Mouse (Mus musculus) forelimb bud, embryonic 11.5 days (tissue): ENCODE measurements around the gene Trim14.

Experiments
- DNase-seq: peaks from one replicate; pipeline ENCODE4 v3.0.0-alpha.2; 2012; ENCODE audit warnings: low read depth, low spot score

Gene Trim14

GRCm38 (mm10) chr4:46485696-46486417 lies 50.1 kb downstream of the Trim14 start:
- DNase-seq, result no peak

GRCm38 (mm10) chr4:46479081-46479480 lies 56.9 kb downstream of the Trim14 start:
- DNase-seq, result no peak

- no peak for DNase-seq
Measured at GRCm38 (mm10) chr4:46475101-46475500, 60.8 kb downstream of the Trim14 start.

GRCm38 (mm10) chr4:46465740-46466139 lies 70.2 kb downstream of the Trim14 start:
- DNase-seq, result no peak

- peak; percentile 41 for DNase-seq
Measured at GRCm38 (mm10) chr4:46463130-46463830, 72.7 kb downstream of the Trim14 start.

GRCm38 (mm10) chr4:46458411-46458810 lies 77.5 kb downstream of the Trim14 start:
- DNase-seq, result no peak

GRCm38 (mm10) chr4:46457186-46457585 lies 78.8 kb downstream of the Trim14 start:
- DNase-seq, result no peak

- no peak for DNase-seq
Measured at GRCm38 (mm10) chr4:46456762-46457161, 79.2 kb downstream of the Trim14 start.

GRCm38 (mm10) chr4:46454097-46454864 lies 81.7 kb downstream of the Trim14 start:
- no peak for DNase-seq

GRCm38 (mm10) chr4:46452855-46453719 lies 82.9 kb downstream of the Trim14 start:
- peak; percentile 17 for DNase-seq

- DNase-seq, result peak; percentile 76
Measured at GRCm38 (mm10) chr4:46452481-46452850, 83.5 kb downstream of the Trim14 start.

GRCm38 (mm10) chr4:46451758-46452480 lies 84.0 kb downstream of the Trim14 start:
- DNase-seq, result peak; percentile 64

- DNase-seq, result peak; percentile 35
Measured at GRCm38 (mm10) chr4:46451240-46451757, 84.6 kb downstream of the Trim14 start.

GRCm38 (mm10) chr4:46450519-46451131 lies 85.3 kb downstream of the Trim14 start, which contains the start of gene Anp32b:
Gene Anp32b (plus strand): TSS chr4:46450902.
- peak; percentile 92 for DNase-seq

- DNase-seq, result no peak
Measured at GRCm38 (mm10) chr4:46450020-46450518, 85.9 kb downstream of the Trim14 start.

- no peak for DNase-seq
Measured at GRCm38 (mm10) chr4:46448886-46449285, 87.1 kb downstream of the Trim14 start.

- no peak for DNase-seq
Measured at GRCm38 (mm10) chr4:46447461-46447860, 88.5 kb downstream of the Trim14 start.

GRCm38 (mm10) chr4:46445237-46445945 lies 90.5 kb downstream of the Trim14 start:
- DNase-seq, result no peak
